Mouse (Mus musculus) embryo, embryonic 11 days (tissue): Measurements from ENCODE around the gene Gm49320.
A peak's percentile ranks its signal among the peaks of the same experiment; 100 is the strongest.

Experiments
- DNase-seq: peaks from one replicate; pipeline ENCODE4 v3.0.0-alpha.2; 2015

The Gm49320 gene

GRCm38 (mm10) chr8:4259125-4259804 is 20.6 kb downstream of the Gm49320 start, which contains the start of gene Ctxn1:
Ctxn1 (minus strand) TSS chr8:4259274.
- peak; percentile 96 for DNase-seq

GRCm38 (mm10) chr8:4259805-4260170 is 21.1 kb downstream of the Gm49320 start:
- no peak for DNase-seq

- DNase-seq, result no peak
Measured at GRCm38 (mm10) chr8:4263105-4263791, 24.6 kb downstream of the Gm49320 start.

- no peak for DNase-seq
Measured at GRCm38 (mm10) chr8:4265160-4265914, 26.7 kb downstream of the Gm49320 start.

GRCm38 (mm10) chr8:4267627-4268026 is 29.0 kb downstream of the Gm49320 start:
- no peak for DNase-seq

GRCm38 (mm10) chr8:4269609-4270008 is 30.9 kb downstream of the Gm49320 start:
- no peak for DNase-seq

- peak; percentile 97 for DNase-seq
Measured at GRCm38 (mm10) chr8:4275275-4276110, 36.8 kb downstream of the Gm49320 start, which contains the start of gene Timm44. Timm44 (minus strand) TSS chr8:4275913.

GRCm38 (mm10) chr8:4276111-4276465 is 37.4 kb downstream of the Gm49320 start:
- no peak for DNase-seq

- no peak for DNase-seq
Measured at GRCm38 (mm10) chr8:4292738-4293137, 54.1 kb downstream of the Gm49320 start.

GRCm38 (mm10) chr8:4297822-4298221 is 59.2 kb downstream of the Gm49320 start:
- no peak for DNase-seq
